Mouse (Mus musculus) limb, embryonic 14.5 days (tissue): ENCODE results near the gene Rhpn2. TPM values are rescaled to one million over a fixed set of nuclear protein-coding genes. Genes with fewer than 3 reads are reported as not detected.
A peak's percentile ranks its signal among the peaks of the same experiment; 100 is the strongest.
"Not testable (repeated sequence)": the region's sequence is repeated elsewhere in the genome, so short reads cannot be mapped to it uniquely, and the experiment has no call there.

ENCODE experiments used
- ATAC-seq: fragments of 200-750 bp; cut with Nextera tagmentation; 2 replicates; pipeline ENCODE4 v1.8.0; 2017; ENCODE audit warnings: low read depth, moderate number of reproducible peaks, moderate TSS enrichment; ENCODE audit not compliant: low FRiP score
- DNase-seq: peaks from one replicate; pipeline ENCODE4 v3.0.0-alpha.2; 2015; ENCODE audit warnings: low spot score
- H3K27ac ChIP-seq: fragments of 300-500 bp; sonication (generic); replicated peaks from 2 replicates; pipeline ENCODE4 v1.5.1; 2014; ENCODE audit warnings: low read depth, mild to moderate bottlenecking, low read length, moderate library complexity, mixed read lengths
- H3K27me3 ChIP-seq: fragments of 300-500 bp; sonication (generic); 2 replicates; pipeline ENCODE4 v1.6.1; 2014; ENCODE audit warnings: low read length, mixed read lengths; ENCODE audit not compliant: control insufficient read depth, insufficient read depth
- H3K36me3 ChIP-seq: fragments of 300-500 bp; sonication (generic); 2 replicates; pipeline ENCODE4 v1.6.1; 2014; ENCODE audit warnings: mild to moderate bottlenecking, low read length, moderate library complexity, mixed read lengths; ENCODE audit not compliant: control insufficient read depth, insufficient read depth
- H3K4me1 ChIP-seq: fragments of 300-500 bp; sonication (generic); 2 replicates; pipeline ENCODE4 v1.6.1; 2014; ENCODE audit warnings: antibody characterized with exemption, low read length, mixed read lengths; ENCODE audit not compliant: control insufficient read depth, insufficient read depth
- H3K4me2 ChIP-seq: fragments of 300-500 bp; sonication (generic); replicated peaks from 2 replicates; pipeline ENCODE4 v1.6.1; 2014; ENCODE audit warnings: low read depth, mild to moderate bottlenecking, low read length, moderate library complexity; ENCODE audit not compliant: severe bottlenecking
- H3K4me3 ChIP-seq: fragments of 300-500 bp; sonication (generic); replicated peaks from 2 replicates; pipeline ENCODE4 v1.5.1; 2014; ENCODE audit warnings: low read length
- H3K9ac ChIP-seq: fragments of 300-500 bp; sonication (generic); 2 replicates; pipeline ENCODE4 v1.6.1; 2014; ENCODE audit warnings: mild to moderate bottlenecking, low read depth, low read length, moderate library complexity; ENCODE audit not compliant: severe bottlenecking
- H3K9me3 ChIP-seq: fragments of 300-500 bp; sonication (generic); 2 replicates; pipeline ENCODE4 v1.6.1; 2016; ENCODE audit warnings: low read length; ENCODE audit not compliant: control insufficient read depth
- POLR2A ChIP-seq: fragments of 200-500 bp; IDR thresholded peaks from 2 replicates; pipeline ENCODE4 v1.8.0; 2012; ENCODE audit warnings: inconsistent platforms, mild to moderate bottlenecking, moderate library complexity, borderline replicate concordance; ENCODE audit not compliant: insufficient read depth, insufficient read length; ENCODE audit errors: extremely low read depth
- WGBS: fragments of 180-500 bp; shearing (Covaris S2); extraction: QIAGEN DNeasy Blood & Tissue Kit; methylation state at CpG from one replicate; pipeline ENCODE4 v1.1.7; 2014; 5-methylcytosine and 5-hydroxymethylcytosine counted together
- polyA plus RNA-seq, 2 experiments: library from polyadenylated mRNA; depleted of rRNA in 1 of 2; stranded (reverse) in 1 of 2; unstranded in 1 of 2; fragments of >200 nt; fragmentation: Nextera tagmentation in 1 of 2; extraction: Ambion mirVana in 1 of 2; gene quantifications; 2 replicates each; pipeline versions ENCODE4 v1.2.1 to v1.2.3; 2012 to 2014

Gene Rhpn2
- polyA plus RNA-seq, 2 experiments: 1.7 to 2.5 TPM

GRCm38 (mm10) chr7:35311214-35311613 lies 22.8 kb upstream of the Rhpn2 start:
- Histone ChIP-seq H3K4me1 (no peaks in the 10 kb centered on the region), H3K36me3 (peaks cover 27% of the 10 kb centered on the region), H3K4me2 (no peak overlapping the region), H3K27me3 (no peaks in the 10 kb centered on the region), H3K27ac (no peak overlapping the region), H3K9ac (no peak overlapping the region), H3K9me3 (no peaks in the 10 kb centered on the region), H3K4me3 (no peak overlapping the region)
- ATAC-seq (no peak), DNase-seq (no peak)
- TF ChIP-seq POLR2A: no peak
- WGBS: 83% methylated on average over 3 of the region's 3 CpGs

GRCm38 (mm10) chr7:35314156-35314555 lies 19.8 kb upstream of the Rhpn2 start:
- Histone ChIP-seq H3K9ac (no peak overlapping the region), H3K4me3 (no peak overlapping the region), H3K4me1 (peaks cover 9% of the 10 kb centered on the region; the same call in 1 of the 2 replicates), H3K27me3 (no peaks in the 10 kb centered on the region), H3K9me3 (no peaks in the 10 kb centered on the region), H3K4me2 (no peak overlapping the region), H3K27ac (no peak overlapping the region), H3K36me3 (peaks cover 3% of the 10 kb centered on the region)
- ATAC-seq (no peak), DNase-seq (no peak)
- TF ChIP-seq POLR2A: no peak

- H3K36me3 ChIP-seq: no peaks in the 10 kb centered on the region
- peaks cover 10% of the 10 kb centered on the region; the same call in 1 of the 2 replicates for H3K4me1 ChIP-seq
- DNase-seq (peak; percentile 89), ATAC-seq (peak; percentile 89)
- H3K4me3 ChIP-seq: peak within 1 kb of the TSS; percentile 65
- H3K9me3 ChIP-seq: no peaks in the 10 kb centered on the region
- no peak for TF ChIP-seq POLR2A
- H3K27ac ChIP-seq: no peak within 1 kb of the TSS
- WGBS: 2% methylated on average over 39 of the region's 39 CpGs
- H3K27me3 ChIP-seq: no peaks in the 10 kb centered on the region
- H3K4me2 ChIP-seq: peak within 1 kb of the TSS; percentile 74
- H3K9ac ChIP-seq: peak within 1 kb of the TSS; percentile 68
Measured at GRCm38 (mm10) chr7:35317729-35318609, 16.0 kb upstream of the Rhpn2 start, which contains the start of gene Gpatch1. Gene Gpatch1, minus strand, starts transcription at chr7:35318440.

- not testable (repeated sequence) for DNase-seq, H3K27ac ChIP-seq, H3K9me3 ChIP-seq, H3K36me3 ChIP-seq, H3K9ac ChIP-seq, H3K4me3 ChIP-seq, H3K4me2 ChIP-seq, H3K27me3 ChIP-seq, ATAC-seq
- H3K4me1 ChIP-seq: peaks cover 12% of the 10 kb centered on the region; the same call in 1 of the 2 replicates
- WGBS: 74% methylated on average over 3 of the region's 3 CpGs
Measured at GRCm38 (mm10) chr7:35319221-35319620, 14.7 kb upstream of the Rhpn2 start.

- WGBS: 76% methylated on average over 4 of the region's 4 CpGs
Measured at GRCm38 (mm10) chr7:35319755-35320154, 14.2 kb upstream of the Rhpn2 start.

More at GRCm38 (mm10) chr7:35319755-35320154, 14.2 kb upstream of the Rhpn2 start:
- H3K4me3 ChIP-seq: no peak overlapping the region
- H3K36me3 ChIP-seq: no peaks in the 10 kb centered on the region
- TF ChIP-seq POLR2A: no peak
- ATAC-seq: no peak
- no peak for DNase-seq
- H3K4me2 ChIP-seq: no peak overlapping the region
- H3K27ac ChIP-seq: no peak overlapping the region
- H3K9ac ChIP-seq: no peak overlapping the region
- no peaks in the 10 kb centered on the region for H3K9me3 ChIP-seq
- H3K27me3 ChIP-seq: no peaks in the 10 kb centered on the region
- peaks cover 12% of the 10 kb centered on the region; the same call in 1 of the 2 replicates for H3K4me1 ChIP-seq
